Mouse (Mus musculus): ENCODE results near the gene Cyld. TPM values are rescaled to one million over a fixed set of nuclear protein-coding genes. Genes with fewer than 3 reads are reported as not detected.

Cyld gene
- polyA plus RNA-seq, 1 experiment from 2014 or later, result 9.5 TPM

DNA sequence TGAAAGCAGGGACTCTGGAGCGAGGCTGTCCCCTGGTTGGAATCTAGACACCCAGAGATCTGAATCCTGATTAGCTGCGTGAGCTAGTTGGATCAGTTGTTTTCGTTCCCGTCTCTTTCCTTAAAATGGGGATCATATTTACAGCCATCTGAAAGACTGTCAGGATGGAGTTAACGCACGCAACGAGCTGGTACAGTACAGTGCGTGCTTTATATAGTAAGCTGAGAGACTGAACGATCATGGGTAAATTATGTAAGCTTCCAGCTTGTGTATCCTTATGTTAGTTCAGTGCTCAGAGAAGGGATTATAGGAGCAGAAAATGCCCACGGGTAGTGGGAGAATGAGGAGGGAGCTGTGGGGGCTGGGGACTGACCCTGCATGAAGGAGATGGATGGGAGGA is 25.3 kb upstream of the Cyld start:
- H3K27me3 ChIP-seq (replicated peaks; ENCODE audit: insufficient read depth, low read length), result no peaks in the 10 kb centered on the region
- no peaks in the 10 kb centered on the region for H3K9me3 ChIP-seq (ENCODE audit: low read length)
- no peak for TF ChIP-seq EP300 (IDR thresholded peaks at IDR 0.05)
- TF ChIP-seq CTCF (IDR thresholded peaks at IDR 0.05), result no peak
- H3K4me1 ChIP-seq (ENCODE audit: insufficient read depth, low read depth, low read length), result no peaks in the 10 kb centered on the region
- H3K4me2 ChIP-seq (replicated peaks; ENCODE audit: low read depth, low read length), result no peak overlapping the region
- 76% methylated on average over 10 of the region's 10 CpGs for WGBS
- no peak overlapping the region for H3K4me3 ChIP-seq (ENCODE audit: low read depth, low read length)
- no peak overlapping the region for H3K9ac ChIP-seq (replicated peaks; ENCODE audit: low read depth)
- no peaks in the 10 kb centered on the region for H3K36me3 ChIP-seq (ENCODE audit: insufficient read depth, low read length)
- ATAC-seq, result no peak
- DNase-seq (ENCODE audit: low spot score), result no peak
- H3K27ac ChIP-seq (ENCODE audit: low read length), result no peak overlapping the region

DNA sequence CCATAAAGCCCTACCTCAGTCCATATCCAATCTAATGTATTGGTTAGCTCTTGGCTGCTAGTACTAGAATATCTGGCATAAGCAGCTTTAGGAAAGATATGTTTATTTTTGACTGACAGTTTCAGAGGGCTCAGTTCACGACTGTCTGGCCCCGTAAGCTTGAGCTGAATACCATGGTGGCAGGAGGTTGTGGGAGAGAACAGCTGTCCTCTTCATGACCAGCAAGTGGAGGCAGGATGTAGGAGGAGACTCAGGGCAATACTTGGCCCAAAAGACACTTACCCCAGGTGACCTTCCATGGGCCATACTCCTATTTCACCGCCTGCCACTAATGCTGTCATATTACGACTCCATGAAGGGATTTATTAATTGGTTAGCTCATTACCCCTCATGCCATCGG is 23.0 kb upstream of the Cyld start:
- Histone ChIP-seq H3K27ac (ENCODE audit: low read length) (no peak overlapping the region), H3K27me3 (replicated peaks; ENCODE audit: insufficient read depth, low read length) (no peaks in the 10 kb centered on the region), H3K36me3 (ENCODE audit: insufficient read depth, low read length) (no peaks in the 10 kb centered on the region), H3K4me2 (replicated peaks; ENCODE audit: low read depth, low read length) (no peak overlapping the region), H3K4me1 (ENCODE audit: insufficient read depth, low read depth, low read length) (no peaks in the 10 kb centered on the region), H3K9me3 (ENCODE audit: low read length) (no peaks in the 10 kb centered on the region), H3K9ac (replicated peaks; ENCODE audit: low read depth) (no peak overlapping the region), H3K4me3 (ENCODE audit: low read depth, low read length) (no peak overlapping the region)
- no peak for TF ChIP-seq CTCF (IDR thresholded peaks at IDR 0.05)
- TF ChIP-seq EP300 (IDR thresholded peaks at IDR 0.05), result no peak
- DNase-seq (ENCODE audit: low spot score) (no peak), ATAC-seq (no peak)
- WGBS, result 67% methylated on average over 5 of the region's 5 CpGs

DNA sequence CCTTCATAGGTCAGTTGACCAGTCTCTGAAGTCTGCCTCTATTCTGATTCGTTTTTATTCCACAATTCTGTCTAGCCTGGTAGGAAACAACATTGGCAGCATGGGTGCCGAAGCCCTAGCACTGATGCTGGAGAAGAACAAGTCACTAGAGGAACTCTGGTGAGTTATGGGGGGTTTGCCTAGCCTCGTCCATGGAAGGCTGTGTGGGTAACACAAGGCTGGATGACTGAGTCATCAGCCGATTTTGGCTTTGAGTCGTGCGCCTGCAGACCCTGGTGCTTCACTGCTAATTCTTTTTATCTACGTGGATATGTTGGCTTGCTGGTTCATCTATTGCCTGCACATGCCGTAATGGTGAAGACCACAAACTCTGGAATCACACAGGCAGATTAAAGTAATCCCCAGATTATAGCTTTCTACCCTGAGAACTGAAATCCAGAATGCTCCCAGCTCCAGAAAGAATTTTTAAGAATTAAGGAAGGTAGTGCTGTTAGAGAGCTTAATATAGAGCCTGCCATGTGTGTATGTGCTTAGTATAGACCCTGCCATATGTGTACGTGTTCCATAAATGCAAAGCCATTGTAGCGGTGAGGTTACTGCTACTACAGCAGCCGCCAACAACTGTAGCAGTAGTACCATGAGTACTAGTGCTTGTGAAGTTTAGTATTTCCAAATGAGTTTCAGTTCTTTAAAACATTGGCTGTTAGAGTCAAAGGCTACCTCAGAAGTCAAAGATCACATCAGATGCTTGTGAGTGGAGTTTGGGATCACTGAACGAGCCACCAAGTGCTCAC is 21.3 kb upstream of the Cyld start:
- Histone ChIP-seq H3K9me3 (ENCODE audit: low read length) (no peaks in the 10 kb centered on the region), H3K36me3 (ENCODE audit: insufficient read depth, low read length) (no peaks in the 10 kb centered on the region), H3K4me2 (replicated peaks; ENCODE audit: low read depth, low read length) (no peak overlapping the region), H3K4me1 (ENCODE audit: insufficient read depth, low read depth, low read length) (no peaks in the 10 kb centered on the region), H3K27me3 (replicated peaks; ENCODE audit: insufficient read depth, low read length) (no peaks in the 10 kb centered on the region), H3K27ac (ENCODE audit: low read length) (no peak overlapping the region), H3K4me3 (ENCODE audit: low read depth, low read length) (no peak overlapping the region), H3K9ac (replicated peaks; ENCODE audit: low read depth) (no peak overlapping the region)
- 84% methylated on average over 12 of the region's 12 CpGs for WGBS
- DNase-seq (ENCODE audit: low spot score) (no peak), ATAC-seq (no peak)
- TF ChIP-seq EP300 (IDR thresholded peaks at IDR 0.05) (no peak), CTCF (IDR thresholded peaks at IDR 0.05) (no peak)

DNA sequence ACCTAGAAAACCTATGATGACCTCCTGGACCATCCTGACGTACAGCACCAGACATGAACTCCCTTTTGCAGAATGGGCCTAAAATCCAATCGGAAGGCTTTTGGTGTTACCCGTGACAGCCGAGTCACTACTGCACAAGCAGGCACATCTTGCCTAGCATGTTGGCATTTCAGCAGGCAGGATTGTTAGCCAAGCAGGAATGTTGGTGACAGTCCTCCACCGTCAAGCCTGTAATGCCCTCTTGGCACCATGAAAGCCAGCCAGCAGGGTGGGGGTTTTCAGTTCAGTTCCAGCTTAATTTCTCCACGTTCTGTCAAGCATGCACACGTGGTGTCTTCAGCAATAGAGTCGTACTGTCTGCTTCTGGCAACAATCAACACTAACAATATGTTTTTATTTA is 19.8 kb upstream of the Cyld start:
- TF ChIP-seq CTCF (IDR thresholded peaks at IDR 0.05) (no peak), EP300 (IDR thresholded peaks at IDR 0.05) (no peak)
- ATAC-seq (no peak), DNase-seq (ENCODE audit: low spot score) (no peak)
- no peak overlapping the region for H3K9ac ChIP-seq (replicated peaks; ENCODE audit: low read depth)
- no peaks in the 10 kb centered on the region for H3K9me3 ChIP-seq (ENCODE audit: low read length)
- no peak overlapping the region for H3K27ac ChIP-seq (ENCODE audit: low read length)
- no peak overlapping the region for H3K4me2 ChIP-seq (replicated peaks; ENCODE audit: low read depth, low read length)
- no peaks in the 10 kb centered on the region for H3K4me1 ChIP-seq (ENCODE audit: insufficient read depth, low read depth, low read length)
- no peak overlapping the region for H3K4me3 ChIP-seq (ENCODE audit: low read depth, low read length)
- H3K27me3 ChIP-seq (replicated peaks; ENCODE audit: insufficient read depth, low read length), result no peaks in the 10 kb centered on the region
- 82% methylated on average over 8 of the region's 8 CpGs for WGBS
- no peaks in the 10 kb centered on the region for H3K36me3 ChIP-seq (ENCODE audit: insufficient read depth, low read length)

DNA sequence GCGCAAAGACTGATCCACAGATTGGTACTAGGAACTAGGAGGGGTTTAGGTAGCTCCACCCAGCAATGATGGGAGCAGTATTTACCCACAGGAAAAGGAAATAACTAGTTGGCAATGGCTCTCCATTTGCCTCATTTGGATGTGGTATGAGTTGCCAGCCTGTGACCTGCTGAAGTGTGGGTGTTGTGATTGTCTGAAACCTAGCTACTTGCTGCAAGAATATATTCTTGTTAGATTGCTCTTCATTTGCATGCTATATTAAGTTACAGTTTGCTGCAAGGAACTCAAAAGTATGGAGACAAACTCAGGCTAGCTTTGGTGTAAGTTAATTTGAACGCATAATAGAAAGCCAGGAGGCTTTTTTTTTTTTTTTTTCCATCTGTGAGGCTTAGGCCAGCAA is 16.3 kb upstream of the Cyld start:
- no peaks in the 10 kb centered on the region for H3K36me3 ChIP-seq (ENCODE audit: insufficient read depth, low read length)
- no peaks in the 10 kb centered on the region for H3K27me3 ChIP-seq (replicated peaks; ENCODE audit: insufficient read depth, low read length)
- 87% methylated on average over 2 of the region's 2 CpGs for WGBS
- no peaks in the 10 kb centered on the region for H3K9me3 ChIP-seq (ENCODE audit: low read length)
- H3K4me1 ChIP-seq (ENCODE audit: insufficient read depth, low read depth, low read length), result no peaks in the 10 kb centered on the region
- TF ChIP-seq CTCF (IDR thresholded peaks at IDR 0.05), result no peak
- no peak for TF ChIP-seq EP300 (IDR thresholded peaks at IDR 0.05)
- H3K4me3 ChIP-seq (ENCODE audit: low read depth, low read length), result no peak overlapping the region
- H3K4me2 ChIP-seq (replicated peaks; ENCODE audit: low read depth, low read length), result no peak overlapping the region
- no peak overlapping the region for H3K9ac ChIP-seq (replicated peaks; ENCODE audit: low read depth)
- H3K27ac ChIP-seq (ENCODE audit: low read length), result no peak overlapping the region
- ATAC-seq, result no peak
- DNase-seq (ENCODE audit: low spot score), result no peak

DNA sequence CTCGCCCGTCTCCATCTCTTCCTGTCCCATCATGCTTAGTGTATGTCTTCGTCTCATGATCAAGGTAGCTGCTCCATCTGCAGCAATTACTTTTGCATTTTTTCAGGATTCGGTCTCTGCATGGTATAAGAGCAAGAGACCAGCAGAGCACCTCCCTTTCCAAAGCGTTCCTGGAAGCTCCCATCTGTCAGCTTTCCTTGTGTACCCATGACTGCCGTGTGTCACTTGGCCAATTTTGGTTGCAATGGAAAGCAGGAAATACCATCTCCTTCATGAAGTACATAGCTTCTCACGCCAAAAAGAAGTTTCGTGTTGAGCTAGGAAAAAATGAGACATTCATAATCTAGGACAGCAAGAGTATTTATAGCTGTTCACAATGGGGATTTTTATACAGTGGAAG is 15.8 kb upstream of the Cyld start:
- ATAC-seq, result no peak
- Histone ChIP-seq H3K4me3 (ENCODE audit: low read depth, low read length) (no peak overlapping the region), H3K27me3 (replicated peaks; ENCODE audit: insufficient read depth, low read length) (no peaks in the 10 kb centered on the region), H3K9ac (replicated peaks; ENCODE audit: low read depth) (no peak overlapping the region), H3K9me3 (ENCODE audit: low read length) (no peaks in the 10 kb centered on the region), H3K36me3 (ENCODE audit: insufficient read depth, low read length) (no peaks in the 10 kb centered on the region), H3K4me2 (replicated peaks; ENCODE audit: low read depth, low read length) (no peak overlapping the region), H3K4me1 (ENCODE audit: insufficient read depth, low read depth, low read length) (no peaks in the 10 kb centered on the region), H3K27ac (ENCODE audit: low read length) (no peak overlapping the region)
- no peak for TF ChIP-seq EP300 (IDR thresholded peaks at IDR 0.05)
- no peak for TF ChIP-seq CTCF (IDR thresholded peaks at IDR 0.05)
- 75% methylated on average over 8 of the region's 8 CpGs for WGBS
- DNase-seq (ENCODE audit: low spot score), result no peak
